Comparison of ENCODE assay signal across 8 mouse cellular contexts in genomic region chr2:32712934-32713817, GRCm38 (mm10). TPM values are rescaled to one million over a fixed set of nuclear protein-coding genes. Genes with fewer than 3 reads are reported as not detected.
DNase-seq lines count a peak whose midpoint lies in the region; ATAC-seq and TF ChIP-seq lines count a peak whose summit lies in the region.

TSS of gene Cdk9 (minus strand) at chr2:32713076.

- peak; percentile 93 for TF ChIP-seq POLR2A in olfactory bulb, adult 2 months (IDR thresholded peaks at IDR 0.05; ENCODE audit: insufficient read depth, low read depth, low read length)
- no peak; the same call in 1 of the 2 replicates for TF ChIP-seq POLR2A in thymus, adult 2 months (IDR thresholded peaks at IDR 0.05; ENCODE audit: control insufficient read depth, extremely low read depth, insufficient read depth, low read length, poor library complexity)

- H3K36me3 ChIP-seq in ES-E14 (ENCODE audit: control insufficient read depth, insufficient read depth, low read length, poor library complexity, severe bottlenecking) = peaks cover 26% of the 10 kb centered on the region
- peaks cover 8% of the 10 kb centered on the region for H3K36me3 ChIP-seq in forebrain, embryonic 16.5 days (ENCODE audit: control insufficient read depth, insufficient read depth)
- H3K36me3 ChIP-seq in lung, embryonic 14.5 days (ENCODE audit: insufficient read depth) = peaks cover 33% of the 10 kb centered on the region
- peaks cover 21% of the 10 kb centered on the region for H3K36me3 ChIP-seq in thymus, adult 2 months (ENCODE audit: control insufficient read depth, insufficient read depth, low read length)

- peaks cover 5 to 19% of the 10 kb centered on the region in 2 experiments; a peak in 3 of 4 replicates for H3K4me1 ChIP-seq in ES-E14 (ENCODE audit: control insufficient read depth in 2 of 2, insufficient read depth in 2 of 2, low read length in 2 of 2, poor library complexity in 1 of 2)
- peaks cover 17% of the 10 kb centered on the region for H3K4me1 ChIP-seq in forebrain, embryonic 16.5 days (replicated peaks; ENCODE audit: control insufficient read depth, insufficient read depth, low read length)
- 0 out of 2 replicates have a peak, but pooled peaks cover 6% of the 10 kb centered on the region for H3K4me1 ChIP-seq in lung, embryonic 14.5 days (ENCODE audit: insufficient read depth)
- H3K4me1 ChIP-seq in olfactory bulb, adult 2 months (ENCODE audit: control insufficient read depth, insufficient read depth, low read length) = peaks cover 17% of the 10 kb centered on the region
- peaks cover 24% of the 10 kb centered on the region for H3K4me1 ChIP-seq in thymus, adult 2 months (replicated peaks; ENCODE audit: control insufficient read depth, insufficient read depth, low read length)

- under 1% methylated on average over 45 of the region's 79 CpGs for WGBS in forebrain, embryonic 16.5 days
- under 1% methylated on average over 63 of the region's 79 CpGs for WGBS in lung, embryonic 14.5 days
- WGBS in olfactory bulb, adult 2 months = under 1% methylated on average over 68 of the region's 79 CpGs
- WGBS in thymus, adult 2 months = under 1% methylated on average over 68 of the region's 79 CpGs

- H3K9me3 ChIP-seq in ES-E14 (ENCODE audit: control insufficient read depth, insufficient read depth, low read depth, low read length) = no peaks in the 10 kb centered on the region
- H3K9me3 ChIP-seq in forebrain, embryonic 16.5 days (ENCODE audit: control insufficient read depth, low read length) = no peaks in the 10 kb centered on the region
- no peaks in the 10 kb centered on the region for H3K9me3 ChIP-seq in lung, embryonic 14.5 days (ENCODE audit: low read depth, low read length)

- no peaks in the 10 kb centered on the region for H3K27me3 ChIP-seq in forebrain, embryonic 16.5 days (replicated peaks; ENCODE audit: control insufficient read depth, insufficient read depth, low read length)
- H3K27me3 ChIP-seq in lung, embryonic 14.5 days (ENCODE audit: insufficient read depth, low read length) = no peaks in the 10 kb centered on the region
- H3K27me3 ChIP-seq in thymus, adult 2 months (ENCODE audit: control insufficient read depth, insufficient read depth, low read length) = no peaks in the 10 kb centered on the region

- peak within 1 kb of the TSS; percentile 97 for H3K4me2 ChIP-seq in forebrain, embryonic 16.5 days (ENCODE audit: low read length)
- H3K4me2 ChIP-seq in lung, embryonic 14.5 days = peak within 1 kb of the TSS; percentile 89

- H3K27ac ChIP-seq in ES-E14 (ENCODE audit: insufficient read depth, low read depth, low read length, poor library complexity, severe bottlenecking) = peak within 1 kb of the TSS; percentile 87
- H3K27ac ChIP-seq in forebrain, embryonic 16.5 days (ENCODE audit: low read length) = peak within 1 kb of the TSS; percentile 100
- H3K27ac ChIP-seq in layer of hippocampus, adult 2 months = peak within 1 kb of the TSS; percentile 99
- peak within 1 kb of the TSS; percentile 96 for H3K27ac ChIP-seq in lung, embryonic 14.5 days (ENCODE audit: low read depth)
- H3K27ac ChIP-seq in olfactory bulb, adult 2 months (ENCODE audit: insufficient read depth, low read depth, low read length) = peak within 1 kb of the TSS; percentile 97
- H3K27ac ChIP-seq in thymus, adult 2 months (ENCODE audit: control insufficient read depth, insufficient read depth, low read length) = peak within 1 kb of the TSS; percentile 38

- DNase-seq in ES-E14 (ENCODE audit: low read depth, low spot score) = peak; percentile 73
- DNase-seq in cerebellum, adult 11-12 months = peak; percentile 93
- peak; percentile 93 to 98 for DNase-seq in heart, postnatal 36 days
- DNase-seq in layer of hippocampus, adult 2 months (ENCODE audit: low spot score in 2 of 2) = peak; percentile 91 to 94
- DNase-seq in lung, embryonic 14.5 days = peak; percentile 95
- peak; percentile 91 for DNase-seq in thymus, adult 2 months

- intact Hi-C loops in heart, postnatal 36 days (cut with DNase I) = loop anchor here (1.0 to 5.0 kb wide), 2 partner anchors 44 to 139 kb away; partner anchors contain the start of gene Tor2a

- peak; percentile 91 for ATAC-seq in forebrain, embryonic 16.5 days
- ATAC-seq in lung, embryonic 14.5 days (ENCODE audit: insufficient read depth) = peak; percentile 83

- peak; percentile 98 for TF ChIP-seq CTCF in layer of hippocampus, adult 2 months (conservative IDR thresholded peaks at IDR 0.05)
- peak; percentile 100 for TF ChIP-seq CTCF in lung, embryonic 14.5 days (IDR thresholded peaks at IDR 0.05; ENCODE audit: low read depth)
- peak; percentile 96 for TF ChIP-seq CTCF in olfactory bulb, adult 2 months (IDR thresholded peaks at IDR 0.05; ENCODE audit: insufficient read depth, low read depth, low read length)
- TF ChIP-seq CTCF in thymus, adult 2 months (IDR thresholded peaks at IDR 0.05; ENCODE audit: borderline replicate concordance, control insufficient read depth, extremely low read depth, insufficient read depth, low read length, poor library complexity) = peak; percentile 98

- peak within 1 kb of the TSS; percentile 97 for H3K9ac ChIP-seq in ES-E14 (ENCODE audit: insufficient read depth, low read depth, low read length, poor library complexity, severe bottlenecking)
- peak within 1 kb of the TSS; percentile 95 for H3K9ac ChIP-seq in forebrain, embryonic 16.5 days (replicated peaks; ENCODE audit: low read depth, low read length)
- H3K9ac ChIP-seq in lung, embryonic 14.5 days = peak within 1 kb of the TSS; percentile 74

- H3K4me3 ChIP-seq in ES-E14 (ENCODE audit: insufficient read depth in 1 of 2, low read depth in 1 of 2, low read length in 2 of 2, poor library complexity in 1 of 2, severe bottlenecking in 1 of 2) = peak within 1 kb of the TSS; percentile 95 to 99
- peak within 1 kb of the TSS; percentile 98 for H3K4me3 ChIP-seq in forebrain, embryonic 16.5 days (replicated peaks; ENCODE audit: low read length)
- peak within 1 kb of the TSS; percentile 91 for H3K4me3 ChIP-seq in layer of hippocampus, adult 2 months
- peak within 1 kb of the TSS; percentile 88 for H3K4me3 ChIP-seq in lung, embryonic 14.5 days (ENCODE audit: low read depth, low read length)
- H3K4me3 ChIP-seq in olfactory bulb, adult 2 months (ENCODE audit: insufficient read depth, low read depth, low read length) = peak within 1 kb of the TSS; percentile 97
- H3K4me3 ChIP-seq in thymus, adult 2 months (ENCODE audit: control insufficient read depth, insufficient read depth, low read length) = peak within 1 kb of the TSS; percentile 89

- in situ Hi-C loops in ES-E14 (cut with MboI; ENCODE audit: low sequenced_read_pairs in 2 of 2, unreplicated experiment in 2 of 2) = no loop called here

TF ChIP-seq in ES-E14, 5 proteins besides CTCF, POLR2A, EP300 and RAD21:
- TF ChIP-seq MAFK (IDR thresholded peaks at IDR 0.05; ENCODE audit: insufficient read depth, low read depth, low read length) (no peak), HCFC1 (IDR thresholded peaks at IDR 0.05; ENCODE audit: borderline replicate concordance, insufficient read depth, low read length) (peak; percentile 52; the same call in 1 of the 2 replicates), CHD2 (IDR thresholded peaks at IDR 0.05; ENCODE audit: low read depth, low read length) (no peak), ZNF384 (IDR thresholded peaks at IDR 0.05; ENCODE audit: low read depth, low read length) (no peak)

RNA-seq across cellular contexts. Expression of gene Cdk9, which starts in this region (rescaled TPM):
- 68.0 and 72.4 TPM in 2 replicates for total RNA-seq in ES-E14 (2012; rRNA removed)
- polyA plus RNA-seq in forebrain, embryonic 16.5 days (2015; fragmentation: Nextera tagmentation; extraction: Ambion mirVana) = 82.2 and 85.0 TPM in 2 replicates
- total RNA-seq in heart, postnatal 36 days (2021) = 10 to 100 TPM; 24.6 to 26.6 TPM
- total RNA-seq in layer of hippocampus, adult 2 months (2021) = 100 to 1,000 TPM; 115 to 121 TPM
- 81.7 and 84.3 TPM in 2 replicates for polyA plus RNA-seq in lung, embryonic 14.5 days (2014; fragmentation: Nextera tagmentation; extraction: Ambion mirVana)
- 509 TPM in 1 of 2 replicates, not detected in the other for polyA plus RNA-seq in olfactory bulb, adult 2 months (2012; ENCODE audit: insufficient read depth, insufficient read length, low replicate concordance, missing spikeins)
- polyA plus RNA-seq in thymus, adult 2 months (2012; rRNA removed) = 220 and 239 TPM in 2 replicates

Comparison
In these comparisons a context has a peak if more than half of its experiments do, and no peak if none do; other contexts are left out.
1. Peak in every context shown above with its lines: DNase-seq, ATAC-seq, H3K4me3 ChIP-seq and H3K27ac ChIP-seq.
2. H3K27ac ChIP-seq: peak in every context shown above with its lines; median percentile 100 in forebrain, embryonic 16.5 days; 99 in layer of hippocampus, adult 2 months; 97 in olfactory bulb, adult 2 months; 96 in lung, embryonic 14.5 days; 87 in ES-E14; 38 in thymus, adult 2 months.